Mouse (Mus musculus) thymus, postnatal 0 days (tissue): ENCODE results near the gene Plpp2. TPM values are rescaled to one million over a fixed set of nuclear protein-coding genes. Genes with fewer than 3 reads are reported as not detected.

Experiments used
- DNase-seq: peaks from one replicate; pipeline ENCODE4 v3.0.0-alpha.2; 2015; ENCODE audit warnings: low spot score
- polyA plus RNA-seq: library from polyadenylated mRNA; unstranded; fragments of >200 nt; fragmentation: Nextera tagmentation; extraction: Ambion mirVana; gene quantifications from 2 replicates; pipeline ENCODE4 v1.2.1, GENCODE M21; 2015

Plpp2 gene
- 3.3 and 4.2 TPM in 2 replicates for polyA plus RNA-seq

GRCm38 (mm10) chr10:79533126-79533911, at the start of gene Plpp2:
Plpp2 (minus strand) TSS chr10:79533796.
- peak; percentile 36 for DNase-seq

- DNase-seq: no peak
Observed at GRCm38 (mm10) chr10:79581501-79581900, 47.9 kb upstream of the Plpp2 start.

GRCm38 (mm10) chr10:79580811-79581210, 47.2 kb upstream of the Plpp2 start:
- DNase-seq: peak; percentile 38

- DNase-seq: no peak
Observed at GRCm38 (mm10) chr10:79580356-79580755, 46.8 kb upstream of the Plpp2 start.

GRCm38 (mm10) chr10:79579781-79580180, 46.2 kb upstream of the Plpp2 start:
- no peak for DNase-seq

- no peak for DNase-seq
Observed at GRCm38 (mm10) chr10:79578891-79579290, 45.3 kb upstream of the Plpp2 start.

- DNase-seq: no peak
Observed at GRCm38 (mm10) chr10:79578276-79578675, 44.7 kb upstream of the Plpp2 start.

- no peak for DNase-seq
Observed at GRCm38 (mm10) chr10:79577376-79577775, 43.8 kb upstream of the Plpp2 start.

GRCm38 (mm10) chr10:79575754-79576153, 42.2 kb upstream of the Plpp2 start:
- no peak for DNase-seq

GRCm38 (mm10) chr10:79574796-79575195, 41.2 kb upstream of the Plpp2 start:
- no peak for DNase-seq

- no peak for DNase-seq
Observed at GRCm38 (mm10) chr10:79574350-79574749, 40.8 kb upstream of the Plpp2 start.

GRCm38 (mm10) chr10:79573611-79574010, 40.0 kb upstream of the Plpp2 start:
- DNase-seq: no peak

GRCm38 (mm10) chr10:79571314-79571713, 37.7 kb upstream of the Plpp2 start:
- no peak for DNase-seq

GRCm38 (mm10) chr10:79569921-79570320, 36.3 kb upstream of the Plpp2 start:
- DNase-seq: no peak

GRCm38 (mm10) chr10:79559716-79560115, 26.1 kb upstream of the Plpp2 start:
- DNase-seq: no peak

GRCm38 (mm10) chr10:79557496-79557895, 23.9 kb upstream of the Plpp2 start:
- no peak for DNase-seq

- no peak for DNase-seq
Observed at GRCm38 (mm10) chr10:79556951-79557350, 23.4 kb upstream of the Plpp2 start.

GRCm38 (mm10) chr10:79555238-79555724, 21.7 kb upstream of the Plpp2 start:
- DNase-seq: no peak

- peak; percentile 80 for DNase-seq
Observed at GRCm38 (mm10) chr10:79554330-79555237, 21.0 kb upstream of the Plpp2 start, which contains the start of gene Mier2. Mier2 (minus strand) TSS chr10:79555199.

- no peak for DNase-seq
Observed at GRCm38 (mm10) chr10:79553691-79554090, 20.1 kb upstream of the Plpp2 start.

- DNase-seq: no peak
Observed at GRCm38 (mm10) chr10:79553176-79553575, 19.6 kb upstream of the Plpp2 start.

GRCm38 (mm10) chr10:79552531-79552930, 18.9 kb upstream of the Plpp2 start:
- no peak for DNase-seq
